Mouse (Mus musculus): ENCODE data around the gene Naip5.

DNA sequence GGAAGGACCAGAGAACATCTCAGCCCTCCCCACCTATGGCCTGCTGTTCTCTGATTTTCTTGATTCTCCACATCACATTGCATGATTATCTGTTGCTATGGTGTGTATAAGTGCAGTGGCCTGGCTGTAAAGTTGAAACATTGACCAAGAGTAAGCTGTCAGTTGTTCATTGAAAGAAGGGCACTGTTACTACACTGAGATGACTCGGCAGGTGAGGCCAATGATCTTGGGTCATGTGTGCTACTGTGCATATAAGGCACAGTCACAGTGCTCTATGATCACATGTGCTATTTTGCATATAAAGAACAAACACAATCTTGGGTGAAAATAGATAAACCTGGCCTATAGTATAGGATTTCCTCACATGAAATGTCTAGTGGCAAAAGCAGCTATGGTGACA lies 38.5 kb upstream of the Naip5 start:
- TF ChIP-seq CTCF (IDR thresholded peaks at IDR 0.05; ENCODE audit: borderline replicate concordance, insufficient read depth, low read length) (no peak), POLR2A (IDR thresholded peaks at IDR 0.05; ENCODE audit: low read depth, low read length) (no peak)

Measured in embryonic fibroblast, embryonic 13.5 days (primary cell).